Mouse (Mus musculus): ENCODE data around the gene Itga6.
A peak's percentile ranks its signal among the peaks of the same experiment; 100 is the strongest.

DNA sequence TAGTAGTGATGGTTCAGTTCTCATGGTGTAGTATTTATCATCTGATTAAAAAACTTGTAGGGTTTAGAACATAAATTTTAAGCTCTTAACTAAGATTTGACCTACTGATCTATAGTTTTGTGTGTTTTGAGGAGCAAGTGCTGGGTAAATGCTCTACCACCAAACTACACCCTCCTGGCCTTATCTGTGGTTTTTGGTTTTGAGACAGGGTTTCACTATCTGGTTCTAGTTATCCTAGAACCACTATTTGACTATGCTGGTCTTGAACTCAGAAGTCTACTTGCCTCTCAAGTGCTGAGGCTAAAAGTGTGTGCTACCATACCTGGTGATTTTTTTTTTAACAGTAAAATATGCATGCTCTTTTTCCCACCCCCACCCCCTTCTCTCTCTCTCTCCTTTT, 133.5 kb downstream of the Itga6 start:
- TF ChIP-seq E2F4 (IDR thresholded peaks at IDR 0.05; ENCODE audit: borderline replicate concordance, low read depth, low read length) = no peak
- no peak for TF ChIP-seq POLR2A (IDR thresholded peaks at IDR 0.05; ENCODE audit: control insufficient read depth in 1 of 2, insufficient read depth in 1 of 2, low read depth in 1 of 2, low read length in 2 of 2, poor library complexity in 1 of 2)
- no peak for TF ChIP-seq ZC3H11A (IDR thresholded peaks at IDR 0.05; ENCODE audit: low read depth, low read length)
- TF ChIP-seq ELF1 (IDR thresholded peaks at IDR 0.05; ENCODE audit: low read depth, low read length) = no peak
- no peak for TF ChIP-seq CHD2 (IDR thresholded peaks at IDR 0.05; ENCODE audit: low read length)
- no peak for TF ChIP-seq TCF12 (IDR thresholded peaks at IDR 0.05; ENCODE audit: low read depth, low read length)
- TF ChIP-seq CTCF (IDR thresholded peaks at IDR 0.05 in 2 of 3, conservative IDR thresholded peaks at IDR 0.05 in 1 of 3; ENCODE audit: control insufficient read depth in 1 of 3, insufficient read depth in 1 of 3, low read depth in 2 of 3, low read length in 3 of 3, poor library complexity in 1 of 3, severe bottlenecking in 1 of 3) = no peak
- TF ChIP-seq TAL1 (IDR thresholded peaks at IDR 0.05; ENCODE audit: low read length) = no peak
- TF ChIP-seq RCOR1 (IDR thresholded peaks at IDR 0.05; ENCODE audit: low read depth, low read length) = peak; percentile 80
- TF ChIP-seq JUND (IDR thresholded peaks at IDR 0.05; ENCODE audit: low read depth, low read length) = no peak
- no peak for TF ChIP-seq POLR2AphosphoS5 (IDR thresholded peaks at IDR 0.05; ENCODE audit: borderline replicate concordance, low read depth, low read length)
- TF ChIP-seq USF1 (IDR thresholded peaks at IDR 0.05; ENCODE audit: low read depth, low read length) = no peak
- TF ChIP-seq SMC3 (IDR thresholded peaks at IDR 0.05; ENCODE audit: low read depth, low read length) = no peak
- TF ChIP-seq UBTF (IDR thresholded peaks at IDR 0.05; ENCODE audit: borderline replicate concordance, insufficient read depth, low read depth, low read length) = no peak
